In genomic region chr14:54180271-54180670, GRCm38 (mm10) we compare ENCODE assay signal across 14 mouse cellular contexts.
DNase-seq lines count a peak whose midpoint lies in the region; ATAC-seq and TF ChIP-seq lines count a peak whose summit lies in the region.
"Had no signal": no experiment of that assay in that cellular context is flagged by ENCODE, and none has a peak within 500 bp of the region (broad histone marks: within the 10 kb centered on the region; RNA-seq: fewer than 3 reads in every experiment).

No protein-coding gene starts in this region.

- intact Hi-C loops in heart, postnatal 25 days (cut with DNase I): no loop called here

- no peak for TF ChIP-seq POLR2A in kidney, adult 2 months (IDR thresholded peaks at IDR 0.05; ENCODE audit: low read depth, low read length)
- no peak for TF ChIP-seq POLR2A in spleen, adult 2 months (IDR thresholded peaks at IDR 0.05; ENCODE audit: low read depth, low read length)

- 0 out of 2 replicates have a peak overlapping the region, but pooled peaks have one; percentile 19 for H3K27ac ChIP-seq in kidney, embryonic 16.5 days (ENCODE audit: low read length)
- H3K27ac ChIP-seq in kidney, adult 2 months (ENCODE audit: insufficient read depth, low read depth, low read length): no peak overlapping the region
- H3K27ac ChIP-seq in spleen, adult 2 months (ENCODE audit: insufficient read depth, low read length): peak overlapping the region; percentile 58
- H3K27ac ChIP-seq: embryonic facial prominence, embryonic 10.5 days; neural tube, embryonic 12.5 days had no signal

- H3K4me3 ChIP-seq in kidney, embryonic 16.5 days (ENCODE audit: low read length): no peak overlapping the region
- no peak overlapping the region for H3K4me3 ChIP-seq in kidney, adult 2 months (ENCODE audit: insufficient read depth, low read depth, low read length)
- no peak overlapping the region for H3K4me3 ChIP-seq in spleen, adult 2 months (ENCODE audit: extremely low read depth, insufficient read depth, insufficient read length)
- H3K4me3 ChIP-seq: embryonic facial prominence, embryonic 10.5 days; neural tube, embryonic 12.5 days had no signal

- ATAC-seq in kidney, embryonic 16.5 days (ENCODE audit: low FRiP score, low TSS enrichment): no peak
- ATAC-seq: activated CD4-positive, CD25-positive, alpha-beta regulatory T cell, adult 4 months had no signal

- peak; percentile 95 for DNase-seq in heart, adult 11 months
- DNase-seq in heart, postnatal 25 days (ENCODE audit: low spot score): no peak
- DNase-seq in kidney, adult 2 months: no peak
- DNase-seq in spleen, adult 2 months (ENCODE audit: low read depth in 1 of 2, low spot score in 2 of 2): no peak
- DNase-seq in spleen, postnatal 36 days (ENCODE audit: low spot score in 2 of 2): no peak
- DNase-seq in urinary bladder, postnatal 25 days (ENCODE audit: low spot score): no peak
- DNase-seq: cerebellum, adult 9-10 months; kidney, postnatal 25 days; lung, adult 2 months; thymus, postnatal 14 days had no signal

- H3K27me3 ChIP-seq in kidney, embryonic 16.5 days (ENCODE audit: insufficient read depth, low read length): no peaks in the 10 kb centered on the region
- no peaks in the 10 kb centered on the region for H3K27me3 ChIP-seq in kidney, adult 2 months (replicated peaks; ENCODE audit: control insufficient read depth, insufficient read depth, low read length)
- H3K27me3 ChIP-seq in spleen, adult 2 months (ENCODE audit: control insufficient read depth, insufficient read depth, low read length): no peaks in the 10 kb centered on the region
- H3K27me3 ChIP-seq: neural tube, embryonic 12.5 days had no signal

- no peak for TF ChIP-seq CTCF in kidney, adult 2 months (conservative IDR thresholded peaks at IDR 0.05; ENCODE audit: insufficient read depth, insufficient read length, low read depth, low read length)
- TF ChIP-seq CTCF in spleen, adult 2 months (IDR thresholded peaks at IDR 0.05; ENCODE audit: extremely low read depth, insufficient read depth, insufficient read length, insufficient replicate concordance): no peak

- H3K9me3 ChIP-seq in kidney, embryonic 16.5 days (ENCODE audit: low read length): no peaks in the 10 kb centered on the region
- H3K9me3 ChIP-seq: embryonic facial prominence, embryonic 10.5 days; neural tube, embryonic 12.5 days had no signal

- no peak overlapping the region for H3K9ac ChIP-seq in kidney, embryonic 16.5 days (replicated peaks; ENCODE audit: low read length)
- H3K9ac ChIP-seq: neural tube, embryonic 12.5 days had no signal

- H3K4me2 ChIP-seq in kidney, embryonic 16.5 days (replicated peaks; ENCODE audit: low read depth, low read length): no peak overlapping the region
- H3K4me2 ChIP-seq: neural tube, embryonic 12.5 days had no signal

- H3K4me1 ChIP-seq in kidney, embryonic 16.5 days (ENCODE audit: insufficient read depth, low read length): no peaks in the 10 kb centered on the region
- H3K4me1 ChIP-seq in kidney, adult 2 months (ENCODE audit: control insufficient read depth, insufficient read depth, low read length): no peaks in the 10 kb centered on the region
- H3K4me1 ChIP-seq in spleen, adult 2 months (ENCODE audit: control insufficient read depth, insufficient read depth, insufficient read length): peaks cover 2% of the 10 kb centered on the region; the same call in 1 of the 2 replicates
- H3K4me1 ChIP-seq: embryonic facial prominence, embryonic 10.5 days had no signal

- 63% methylated on average over 3 of the region's 3 CpGs for WGBS in kidney, embryonic 16.5 days
- WGBS in kidney, adult 2 months: 72% methylated on average over 3 of the region's 3 CpGs
- 64% methylated on average over 3 of the region's 3 CpGs for WGBS in spleen, adult 2 months

- no peaks in the 10 kb centered on the region for H3K36me3 ChIP-seq in kidney, embryonic 16.5 days (ENCODE audit: insufficient read depth, low read length)
- no peaks in the 10 kb centered on the region for H3K36me3 ChIP-seq in kidney, adult 2 months (ENCODE audit: control insufficient read depth, insufficient read depth, low read length)
- H3K36me3 ChIP-seq in spleen, adult 2 months (ENCODE audit: control insufficient read depth, insufficient read depth, low read length): no peaks in the 10 kb centered on the region
- H3K36me3 ChIP-seq: embryonic facial prominence, embryonic 10.5 days; neural tube, embryonic 12.5 days had no signal
